Mouse (Mus musculus): Measurements from ENCODE around the gene Sorcs3.

DNA sequence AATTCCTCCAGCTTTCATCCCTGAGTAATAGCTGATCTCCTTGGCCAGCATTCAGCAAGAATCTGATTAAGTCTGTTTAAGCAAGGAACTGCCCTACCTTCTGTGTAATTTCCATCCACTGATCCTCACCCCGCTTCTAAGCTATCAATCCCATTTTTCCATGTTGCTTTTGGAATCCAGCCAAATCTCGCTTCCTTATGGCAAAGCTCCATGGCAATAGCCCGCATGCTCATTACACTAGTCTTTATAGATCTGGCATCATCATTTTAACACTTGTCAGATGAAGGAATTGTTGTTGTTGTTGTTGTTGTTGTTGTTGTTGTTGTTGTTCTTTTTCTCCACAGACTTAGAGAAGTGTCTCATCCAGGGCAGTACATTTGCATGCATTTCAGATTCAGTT, 277.1 kb downstream of the Sorcs3 start:
- TF ChIP-seq CTCF (IDR thresholded peaks at IDR 0.05; ENCODE audit: borderline replicate concordance, insufficient read depth, low read length) (no peak), POLR2A (IDR thresholded peaks at IDR 0.05; ENCODE audit: low read depth, low read length) (no peak)

Data from embryonic fibroblast, embryonic 13.5 days (primary cell).